Mouse (Mus musculus): ENCODE results near the gene Hsd11b1. TPM values are rescaled to one million over a fixed set of nuclear protein-coding genes. Genes with fewer than 3 reads are reported as not detected.

Gene Hsd11b1
- 93.3 TPM for polyA plus RNA-seq (2015; fragmentation: Illumina TruSeq; extraction: RNeasy Lipid Tissue Mini Kit (QIAGEN cat#74804); ENCODE audit: insufficient read depth, low replicate concordance)

DNA sequence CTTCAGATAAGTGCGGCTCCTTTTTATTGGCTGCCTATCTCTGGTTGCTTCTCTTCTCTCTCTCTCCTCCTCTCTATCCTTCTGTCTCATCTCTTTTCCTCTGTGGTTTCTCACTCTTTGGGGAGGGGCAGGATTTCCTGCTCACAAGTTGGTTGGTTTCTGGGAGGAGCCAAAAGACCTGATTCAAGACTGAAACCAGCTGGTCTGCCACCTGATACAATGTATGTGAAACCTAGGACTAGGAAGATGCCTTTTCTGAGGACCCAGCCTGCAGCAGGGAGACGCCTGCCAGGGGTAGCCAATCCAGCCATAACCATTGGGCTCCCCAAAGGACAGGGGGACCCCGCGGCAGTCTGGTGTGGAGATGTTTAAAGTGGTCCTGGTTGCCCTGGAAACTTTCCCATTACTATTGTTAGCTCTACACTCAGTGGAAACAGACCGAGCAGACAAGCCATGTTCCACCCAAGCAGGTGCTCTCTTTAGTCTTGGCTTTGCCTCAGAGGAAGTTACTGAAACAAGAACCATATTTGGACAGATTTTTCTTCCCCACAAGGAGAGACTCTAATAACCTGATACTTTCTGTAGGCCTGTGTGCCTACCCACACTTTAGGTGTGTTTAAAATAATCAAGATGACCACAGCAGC, at the start of gene Hsd11b1:
TSS of gene Hsd11b1 (minus strand) at position 121 of the 644 bp plus-strand sequence.

DNA sequence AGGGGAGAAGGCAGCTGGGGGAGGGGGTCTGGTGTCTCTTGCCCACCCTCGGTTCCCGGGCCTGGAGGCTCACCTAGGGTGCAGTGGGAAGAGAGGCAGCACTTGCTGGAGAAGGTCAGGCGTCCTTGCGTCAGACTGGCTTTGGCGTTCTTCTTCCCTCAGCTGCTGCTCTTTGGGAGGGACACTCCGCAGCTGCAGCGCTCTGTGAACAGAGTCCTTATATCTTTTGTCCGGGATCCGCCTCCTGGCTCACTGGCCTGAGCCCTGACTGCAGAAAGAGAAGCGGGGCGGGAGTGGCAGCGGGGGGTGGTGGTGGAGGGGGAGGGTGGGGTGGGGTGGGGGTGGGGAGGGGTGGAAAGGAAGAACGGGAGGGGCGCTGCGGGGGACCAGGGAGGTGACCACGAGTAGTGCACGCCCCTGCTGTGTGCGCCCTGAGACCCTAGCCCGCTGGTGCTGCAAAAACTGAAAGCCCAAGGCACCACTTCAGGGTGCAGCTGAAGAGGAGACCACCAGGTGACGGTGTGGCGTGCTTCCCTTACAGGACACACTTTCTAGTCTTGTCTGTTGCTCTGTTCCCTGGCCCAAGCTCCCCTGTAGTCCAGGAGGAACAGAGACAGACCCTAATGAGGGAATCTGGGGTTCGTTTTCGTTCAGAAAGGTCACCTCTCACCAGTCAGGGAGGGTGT, 9.2 kb upstream of the Hsd11b1 start, which contains the start of gene G0s2:
TSS of gene G0s2 (minus strand) at position 302 of the 686 bp plus-strand sequence.

DNA sequence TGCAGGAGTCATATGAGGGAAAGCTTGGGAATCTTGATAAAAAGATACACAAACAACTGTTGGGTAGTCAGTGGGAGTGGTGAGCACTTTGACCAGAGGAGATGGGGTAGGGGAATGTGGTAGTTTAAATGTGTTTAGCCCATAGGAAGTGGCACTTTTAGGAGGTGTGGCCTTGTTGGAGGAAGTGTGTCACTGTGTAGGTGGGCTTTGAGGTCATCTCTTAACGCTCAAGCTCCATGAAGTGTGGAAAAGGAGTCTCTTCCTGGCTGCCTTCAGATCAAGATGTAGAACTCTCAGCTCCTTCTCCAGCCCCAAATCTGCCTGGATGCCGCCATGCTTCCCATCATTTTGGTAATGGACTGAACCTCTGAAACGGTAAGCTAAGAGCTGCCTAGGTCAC, 56.4 kb downstream of the Hsd11b1 start, which contains the start of gene Lamb3:
TSS of gene Lamb3 (plus strand) at position 197 of the 400 bp plus-strand sequence.

DNA sequence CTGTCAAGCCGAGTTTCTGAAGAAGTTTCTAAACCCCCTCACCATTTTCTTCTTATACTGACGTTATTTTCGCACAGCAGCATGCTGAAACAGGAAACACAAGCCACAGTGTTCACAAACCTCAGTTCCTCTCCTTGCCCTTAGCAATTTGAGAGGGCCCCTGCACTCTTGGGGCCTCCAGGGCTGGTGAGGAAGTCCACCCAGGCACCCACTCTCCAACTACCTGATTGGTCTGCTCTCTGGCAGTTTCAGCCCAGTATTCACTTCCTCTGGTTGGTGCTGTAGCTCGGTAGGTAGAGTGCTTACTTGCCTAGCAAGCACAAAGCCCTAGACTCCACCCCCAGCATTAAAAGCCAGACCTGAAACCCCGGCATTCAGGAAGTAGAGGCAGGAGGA, 62.5 kb downstream of the Hsd11b1 start, which contains the start of gene Traf3ip3:
TSS of gene Traf3ip3 (minus strand) at position 321 of the 396 bp plus-strand sequence.

Other genes starting within 250 kb of the Hsd11b1 start
- 0.07 TPM for gene Syt14, start 228.3 kb downstream of the Hsd11b1 start, polyA plus RNA-seq (2015; fragmentation: Illumina TruSeq; extraction: RNeasy Lipid Tissue Mini Kit (QIAGEN cat#74804); ENCODE audit: insufficient read depth, low replicate concordance)
- gene Diexf, start 133.8 kb downstream of the Hsd11b1 start, polyA plus RNA-seq (2015; fragmentation: Illumina TruSeq; extraction: RNeasy Lipid Tissue Mini Kit (QIAGEN cat#74804); ENCODE audit: insufficient read depth, low replicate concordance), result 27.8 TPM
- gene Irf6, start 111.0 kb downstream of the Hsd11b1 start, polyA plus RNA-seq (2015; fragmentation: Illumina TruSeq; extraction: RNeasy Lipid Tissue Mini Kit (QIAGEN cat#74804); ENCODE audit: insufficient read depth, low replicate concordance), result 2.0 TPM
- gene A130010J15Rik, start 96.0 kb downstream of the Hsd11b1 start, polyA plus RNA-seq (2015; fragmentation: Illumina TruSeq; extraction: RNeasy Lipid Tissue Mini Kit (QIAGEN cat#74804); ENCODE audit: insufficient read depth, low replicate concordance), result 9.6 TPM
- gene Traf3ip3, start 62.4 kb downstream of the Hsd11b1 start, polyA plus RNA-seq (2015; fragmentation: Illumina TruSeq; extraction: RNeasy Lipid Tissue Mini Kit (QIAGEN cat#74804); ENCODE audit: insufficient read depth, low replicate concordance), result 319 TPM
- gene Lamb3, start 56.4 kb downstream of the Hsd11b1 start, polyA plus RNA-seq (2015; fragmentation: Illumina TruSeq; extraction: RNeasy Lipid Tissue Mini Kit (QIAGEN cat#74804); ENCODE audit: insufficient read depth, low replicate concordance), result 25.5 TPM
- gene G0s2, start 9.1 kb upstream of the Hsd11b1 start, polyA plus RNA-seq (2015; fragmentation: Illumina TruSeq; extraction: RNeasy Lipid Tissue Mini Kit (QIAGEN cat#74804); ENCODE audit: insufficient read depth, low replicate concordance), result 6.3 TPM
- gene Camk1g, start 106.2 kb upstream of the Hsd11b1 start, polyA plus RNA-seq (2015; fragmentation: Illumina TruSeq; extraction: RNeasy Lipid Tissue Mini Kit (QIAGEN cat#74804); ENCODE audit: insufficient read depth, low replicate concordance), result 0.26 TPM